Mouse (Mus musculus) intestine, embryonic 14.5 days (tissue): ENCODE data around the gene Gjd2. TPM values are rescaled to one million over a fixed set of nuclear protein-coding genes. Genes with fewer than 3 reads are reported as not detected.

Source experiments
- ATAC-seq: fragments of 200-750 bp; cut with Nextera tagmentation; replicated peaks from 2 replicates; pipeline ENCODE4 v1.8.0; 2017; ENCODE audit warnings: low read depth, moderate number of reproducible peaks, moderate TSS enrichment, moderate library complexity; ENCODE audit not compliant: low FRiP score, low TSS enrichment
- DNase-seq: peaks from one replicate; pipeline ENCODE4 v3.0.0-alpha.2; 2018; ENCODE audit warnings: low spot score
- H3K27ac ChIP-seq: fragments of 300-500 bp; sonication (generic); 2 replicates; pipeline ENCODE4 v1.5.1; 2014; ENCODE audit warnings: low read depth, mild to moderate bottlenecking, control low read depth
- H3K27me3 ChIP-seq: fragments of 300-500 bp; sonication (generic); replicated peaks from 2 replicates; pipeline ENCODE4 v1.6.1; 2014; ENCODE audit warnings: low read length, control low read depth; ENCODE audit not compliant: control insufficient read depth, insufficient read depth
- H3K36me3 ChIP-seq: fragments of 300-500 bp; sonication (generic); 2 replicates; pipeline ENCODE4 v1.6.1; 2014; ENCODE audit warnings: low read length, control low read depth; ENCODE audit not compliant: control insufficient read depth, insufficient read depth
- H3K4me1 ChIP-seq: fragments of 300-500 bp; sonication (generic); replicated peaks from 2 replicates; pipeline ENCODE4 v1.6.1; 2014; ENCODE audit warnings: low read length, control low read depth, mixed read lengths; ENCODE audit not compliant: control insufficient read depth, insufficient read depth
- H3K4me2 ChIP-seq: fragments of 300-500 bp; sonication (generic); 2 replicates; pipeline ENCODE4 v1.6.1; 2014; ENCODE audit warnings: low read length
- H3K4me3 ChIP-seq: fragments of 300-500 bp; sonication (generic); 2 replicates; pipeline ENCODE4 v1.5.1; 2014; ENCODE audit warnings: low read depth, low read length, control low read depth, mixed read lengths
- H3K9ac ChIP-seq: fragments of 300-500 bp; sonication (generic); 2 replicates; pipeline ENCODE4 v1.6.1; 2014; ENCODE audit warnings: mild to moderate bottlenecking, low read length
- H3K9me3 ChIP-seq: fragments of 300-500 bp; sonication (generic); 2 replicates; pipeline ENCODE4 v1.6.1; 2016; ENCODE audit warnings: low read length, control low read depth; ENCODE audit not compliant: control insufficient read depth
- WGBS: fragments of 180-500 bp; shearing (Covaris S2); extraction: QIAGEN DNeasy Blood & Tissue Kit; methylation state at CpG from one replicate; pipeline ENCODE4 v1.1.7; 2014; 5-methylcytosine and 5-hydroxymethylcytosine counted together
- polyA plus RNA-seq: library from polyadenylated mRNA; unstranded; fragments of >200 nt; fragmentation: Nextera tagmentation; extraction: Ambion mirVana; gene quantifications from 2 replicates; pipeline ENCODE4 v1.2.1, GENCODE M21; 2014

Gene Gjd2
- polyA plus RNA-seq, 1 experiment from 2014 or later: 0.70 TPM

DNA sequence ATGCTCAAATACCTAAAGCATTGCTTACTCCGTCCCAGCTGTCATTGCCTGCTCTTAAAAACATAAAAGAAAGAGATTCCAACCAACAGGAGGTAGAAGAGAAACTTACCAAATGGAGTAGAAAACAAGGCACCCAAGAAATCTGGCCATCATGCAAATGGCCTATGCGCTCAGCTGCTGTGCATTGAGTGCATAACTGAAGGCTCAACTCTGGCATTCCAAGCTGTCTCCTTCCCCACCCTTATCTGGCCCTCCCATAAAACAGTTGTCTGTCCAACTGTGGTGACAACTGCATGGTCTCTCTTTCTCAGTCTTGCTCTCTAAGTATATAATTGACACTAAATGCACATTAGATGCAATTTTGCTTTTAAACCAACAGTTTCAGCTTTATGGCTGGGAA is 28.5 kb downstream of the Gjd2 start:
- Histone ChIP-seq H3K27ac (no peak overlapping the region), H3K27me3 (no peaks in the 10 kb centered on the region), H3K4me1 (no peaks in the 10 kb centered on the region), H3K4me3 (no peak overlapping the region), H3K4me2 (no peak overlapping the region), H3K36me3 (no peaks in the 10 kb centered on the region), H3K9ac (no peak overlapping the region), H3K9me3 (no peaks in the 10 kb centered on the region)
- DNase-seq: no peak
- 73% methylated on average over 2 of the region's 2 CpGs for WGBS
- no peak for ATAC-seq

DNA sequence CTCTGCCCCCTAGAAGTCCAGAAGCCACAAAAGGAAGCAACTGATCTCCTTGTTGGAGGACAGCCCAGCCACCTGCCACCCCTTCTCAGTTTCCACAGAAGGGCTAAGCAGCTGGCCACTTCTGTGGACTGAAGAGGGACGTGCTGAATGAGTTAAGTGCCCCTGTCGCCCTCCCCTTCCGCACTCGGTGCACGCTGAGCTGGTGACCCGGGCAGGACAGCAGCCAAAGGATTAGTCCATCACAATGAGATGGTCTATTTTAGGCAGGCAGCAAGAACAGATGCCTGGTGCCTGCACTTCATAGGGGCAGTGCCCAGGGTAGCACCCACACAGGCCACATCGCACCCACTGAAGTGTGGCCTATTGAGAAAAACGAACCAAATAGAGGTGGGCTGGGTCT is 32.8 kb downstream of the Gjd2 start:
- Histone ChIP-seq H3K9ac (no peak overlapping the region), H3K4me3 (no peak overlapping the region), H3K27ac (no peak overlapping the region), H3K36me3 (no peaks in the 10 kb centered on the region), H3K4me2 (no peak overlapping the region), H3K4me1 (no peaks in the 10 kb centered on the region), H3K9me3 (no peaks in the 10 kb centered on the region), H3K27me3 (no peaks in the 10 kb centered on the region)
- 81% methylated on average over 8 of the region's 8 CpGs for WGBS
- ATAC-seq (no peak), DNase-seq (no peak)

DNA sequence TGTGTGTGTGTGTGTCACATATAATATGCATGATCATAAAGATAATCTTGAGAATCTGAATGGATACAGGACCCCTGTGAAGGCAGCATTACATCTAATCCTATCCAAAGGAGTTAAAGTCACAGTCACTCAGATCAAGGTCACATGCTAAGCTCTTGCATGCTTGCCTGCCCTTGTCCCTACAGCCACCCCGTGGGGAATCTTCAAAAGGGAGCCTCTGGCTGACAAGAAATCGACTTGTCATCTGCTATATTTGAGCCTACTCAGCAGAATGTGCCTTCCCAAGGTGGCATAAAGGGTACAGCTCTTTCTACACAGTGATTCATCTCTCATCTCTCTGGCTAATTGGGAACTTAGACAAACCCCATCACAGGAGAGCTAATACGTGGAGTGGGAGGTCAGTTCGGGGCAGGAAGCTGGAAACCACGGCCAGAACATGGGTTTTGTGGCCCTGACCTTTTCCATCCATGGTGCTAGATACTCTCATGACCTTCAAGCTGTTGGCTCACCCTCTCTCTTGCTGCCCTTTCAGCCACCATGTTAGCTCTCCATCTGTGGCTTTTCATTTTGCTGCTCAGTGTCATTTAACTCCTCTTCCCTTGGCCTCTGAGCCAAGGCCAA is 35.2 kb downstream of the Gjd2 start:
- Histone ChIP-seq H3K4me2 (no peak overlapping the region), H3K9ac (no peak overlapping the region), H3K27me3 (no peaks in the 10 kb centered on the region), H3K9me3 (no peaks in the 10 kb centered on the region), H3K4me1 (no peaks in the 10 kb centered on the region), H3K36me3 (no peaks in the 10 kb centered on the region), H3K27ac (no peak overlapping the region), H3K4me3 (no peak overlapping the region)
- ATAC-seq: no peak
- 66% methylated on average over 5 of the region's 5 CpGs for WGBS
- no peak for DNase-seq

DNA sequence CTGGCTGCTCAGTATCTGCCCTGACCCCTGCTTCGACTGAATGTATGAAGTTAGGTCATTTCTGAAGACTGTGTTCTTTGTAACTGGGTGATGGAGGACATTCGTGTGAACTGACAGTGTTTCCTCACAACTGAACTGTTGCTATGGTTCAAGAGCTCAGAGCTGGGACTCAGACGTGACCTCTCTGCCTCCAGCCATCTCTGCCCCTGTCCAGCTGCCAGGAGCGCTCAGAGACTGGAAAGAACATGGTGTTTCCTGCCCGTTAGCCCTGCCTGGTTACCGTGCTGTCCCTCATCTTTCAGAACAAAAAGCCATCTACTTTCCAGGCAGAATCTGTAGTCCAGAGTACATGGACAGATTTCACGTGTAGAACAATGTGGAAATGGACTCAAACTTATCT is 39.5 kb downstream of the Gjd2 start:
- Histone ChIP-seq H3K27ac (no peak overlapping the region), H3K9ac (no peak overlapping the region), H3K4me3 (no peak overlapping the region), H3K9me3 (no peaks in the 10 kb centered on the region), H3K36me3 (no peaks in the 10 kb centered on the region), H3K4me2 (no peak overlapping the region), H3K27me3 (no peaks in the 10 kb centered on the region), H3K4me1 (no peaks in the 10 kb centered on the region)
- no peak for ATAC-seq
- WGBS: 75% methylated on average over 7 of the region's 7 CpGs
- no peak for DNase-seq

DNA sequence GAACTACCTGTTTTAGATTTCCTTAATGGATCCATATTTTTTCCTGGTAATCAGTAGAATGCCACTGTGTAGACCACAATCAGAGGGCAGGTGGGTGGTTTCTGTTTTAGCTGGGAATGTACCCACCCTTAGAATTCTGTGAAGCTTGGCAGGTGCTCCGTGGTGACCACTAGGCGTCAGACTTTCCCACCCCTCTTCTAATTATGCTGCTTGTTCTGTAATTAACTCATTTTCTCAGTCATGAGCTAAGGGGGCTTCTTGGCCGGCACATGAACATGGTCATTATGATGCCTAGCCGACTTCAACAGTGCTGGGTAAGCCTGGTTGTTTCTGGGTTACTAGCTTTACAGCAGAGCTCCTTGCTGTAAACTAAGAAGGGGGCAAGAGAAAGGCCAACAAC is 47.0 kb downstream of the Gjd2 start:
- ATAC-seq (no peak), DNase-seq (no peak)
- Histone ChIP-seq H3K4me3 (no peak overlapping the region), H3K4me1 (no peaks in the 10 kb centered on the region), H3K27me3 (no peaks in the 10 kb centered on the region), H3K9ac (no peak overlapping the region), H3K4me2 (no peak overlapping the region), H3K27ac (no peak overlapping the region), H3K36me3 (no peaks in the 10 kb centered on the region), H3K9me3 (no peaks in the 10 kb centered on the region)
- WGBS: 40% methylated on average over 4 of the region's 4 CpGs

Other genes starting within 250 kb of the Gjd2 start
- 17.5 and 18.0 TPM in 2 replicates for gene Scg5, start 184.5 kb downstream of the Gjd2 start, polyA plus RNA-seq
- 4.7 and 5.2 TPM in 2 replicates for gene Arhgap11a, start 165.0 kb downstream of the Gjd2 start, polyA plus RNA-seq
- 36.1 and 39.6 TPM in 2 replicates for gene Actc1, start 39.9 kb upstream of the Gjd2 start, polyA plus RNA-seq
- gene Aqr, start 173.4 kb upstream of the Gjd2 start, polyA plus RNA-seq: 48.5 and 53.2 TPM in 2 replicates
- gene Zfp770, start 187.8 kb upstream of the Gjd2 start, polyA plus RNA-seq: 5.5 and 6.2 TPM in 2 replicates